Mouse (Mus musculus): Measurements from ENCODE around the gene Chst1. TPM values are rescaled to one million over a fixed set of nuclear protein-coding genes. Genes with fewer than 3 reads are reported as not detected.

Chst1 gene
- polyA plus RNA-seq, 1 experiment from 2014 or later = 1.1 TPM

DNA sequence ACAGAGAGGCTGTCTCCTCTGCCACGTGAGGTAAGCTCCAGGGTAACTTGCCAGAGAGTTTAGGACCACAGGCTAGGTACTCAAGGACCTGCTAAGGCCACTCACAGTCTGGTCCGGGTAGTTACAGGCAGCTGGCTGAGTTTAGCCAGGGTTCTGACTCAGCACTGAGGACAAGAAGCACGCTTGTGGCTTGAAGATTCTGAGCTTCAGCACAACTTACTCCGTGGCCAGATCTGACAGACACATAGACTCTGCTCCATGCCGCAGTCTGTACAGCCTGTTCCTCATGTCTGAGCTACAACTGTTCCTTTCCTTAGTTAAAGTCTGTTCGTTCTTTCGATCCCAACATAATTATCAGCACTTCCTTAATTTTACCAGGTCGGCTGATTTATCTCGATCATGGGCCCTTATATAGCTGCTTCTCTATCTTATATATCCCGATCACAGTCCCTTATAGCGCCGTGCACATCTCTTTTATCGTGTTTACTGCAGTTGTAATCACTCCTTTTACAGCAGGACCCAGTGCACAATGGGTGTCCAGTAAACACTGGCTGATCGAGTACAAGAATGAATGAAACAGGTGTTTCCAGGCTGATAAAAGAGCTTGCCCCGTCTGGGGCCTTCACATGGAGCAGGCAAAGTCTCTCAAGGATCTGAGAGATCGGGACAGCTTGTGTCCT lies 17.7 kb downstream of the Chst1 start:
- H3K9ac ChIP-seq (ENCODE audit: low read depth, low read length) = no peak overlapping the region
- H3K27me3 ChIP-seq (replicated peaks; ENCODE audit: control insufficient read depth, insufficient read depth, low read length) = no peaks in the 10 kb centered on the region
- no peak for DNase-seq (ENCODE audit: low spot score)
- 58% methylated on average over 16 of the region's 16 CpGs for WGBS
- H3K4me1 ChIP-seq (replicated peaks; ENCODE audit: control insufficient read depth, insufficient read depth, low read length) = peaks cover 7% of the 10 kb centered on the region
- H3K4me2 ChIP-seq = peak overlapping the region; percentile 20
- peak overlapping the region; percentile 19; the same call in 1 of the 2 replicates for H3K27ac ChIP-seq (ENCODE audit: low read depth, low read length)
- no peaks in the 10 kb centered on the region for H3K36me3 ChIP-seq (ENCODE audit: control insufficient read depth, insufficient read depth, low read length)
- ATAC-seq (replicated peaks; ENCODE audit: low FRiP score) = peak; percentile 84
- no peak overlapping the region for H3K4me3 ChIP-seq (ENCODE audit: low read depth, low read length)
- H3K9me3 ChIP-seq (ENCODE audit: control insufficient read depth, low read length) = no peaks in the 10 kb centered on the region; the same call in 1 of the 2 replicates

DNA sequence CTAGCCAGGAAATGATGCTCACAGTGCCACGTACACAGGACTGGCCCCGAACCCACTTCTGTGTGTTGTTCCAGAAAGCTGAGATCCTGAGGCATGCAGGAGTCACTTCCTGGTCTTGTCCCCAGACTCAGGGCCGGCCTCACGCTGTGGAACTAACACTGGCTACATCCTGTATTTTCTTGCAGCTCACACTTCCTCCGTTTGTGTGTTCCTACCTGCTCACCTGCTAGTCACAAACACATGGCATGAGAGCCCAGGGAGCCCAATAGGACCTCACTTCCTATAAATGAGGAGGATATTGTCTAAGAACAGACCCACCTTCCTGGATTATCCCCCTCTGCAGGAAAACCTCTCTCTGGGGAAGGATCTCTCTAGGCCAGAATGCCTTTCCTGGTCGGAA lies 18.5 kb downstream of the Chst1 start:
- Histone ChIP-seq H3K27ac (ENCODE audit: low read depth, low read length) (no peak overlapping the region), H3K36me3 (ENCODE audit: control insufficient read depth, insufficient read depth, low read length) (no peaks in the 10 kb centered on the region), H3K9me3 (ENCODE audit: control insufficient read depth, low read length) (no peaks in the 10 kb centered on the region; the same call in 1 of the 2 replicates), H3K9ac (ENCODE audit: low read depth, low read length) (no peak overlapping the region), H3K4me2 (no peak overlapping the region), H3K4me1 (replicated peaks; ENCODE audit: control insufficient read depth, insufficient read depth, low read length) (peaks cover 7% of the 10 kb centered on the region), H3K4me3 (ENCODE audit: low read depth, low read length) (no peak overlapping the region), H3K27me3 (replicated peaks; ENCODE audit: control insufficient read depth, insufficient read depth, low read length) (no peaks in the 10 kb centered on the region)
- no peak for ATAC-seq (replicated peaks; ENCODE audit: low FRiP score)
- no peak for DNase-seq (ENCODE audit: low spot score)
- WGBS = 54% methylated on average over 6 of the region's 6 CpGs

DNA sequence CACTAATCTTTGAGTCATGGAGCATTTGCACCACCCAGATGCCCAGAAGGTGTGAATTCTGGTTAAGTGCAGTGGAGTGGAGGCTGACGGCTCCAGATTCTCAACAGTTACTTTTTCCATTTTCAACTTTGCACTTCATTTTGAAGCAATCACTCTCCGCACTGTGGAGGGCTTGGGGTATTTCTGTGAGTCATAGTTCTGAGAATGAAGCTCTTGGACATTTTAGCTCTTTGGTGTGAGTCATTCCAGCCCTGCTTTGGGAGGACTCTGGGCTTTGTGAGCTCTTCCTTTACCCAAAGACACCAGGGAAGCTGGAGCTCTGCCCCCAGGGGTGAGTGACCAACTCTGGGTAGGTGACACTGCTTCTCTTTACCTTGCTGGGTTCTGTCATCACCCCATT lies 28.1 kb downstream of the Chst1 start:
- Histone ChIP-seq H3K4me3 (ENCODE audit: low read depth, low read length) (no peak overlapping the region), H3K9me3 (ENCODE audit: control insufficient read depth, low read length) (no peaks in the 10 kb centered on the region), H3K36me3 (ENCODE audit: control insufficient read depth, insufficient read depth, low read length) (no peaks in the 10 kb centered on the region), H3K9ac (ENCODE audit: low read depth, low read length) (no peak overlapping the region), H3K4me1 (replicated peaks; ENCODE audit: control insufficient read depth, insufficient read depth, low read length) (no peaks in the 10 kb centered on the region), H3K4me2 (no peak overlapping the region), H3K27me3 (replicated peaks; ENCODE audit: control insufficient read depth, insufficient read depth, low read length) (no peaks in the 10 kb centered on the region), H3K27ac (ENCODE audit: low read depth, low read length) (no peak overlapping the region)
- ATAC-seq (replicated peaks; ENCODE audit: low FRiP score) (no peak), DNase-seq (ENCODE audit: low spot score) (no peak)
- 72% methylated on average over 2 of the region's 2 CpGs for WGBS

DNA sequence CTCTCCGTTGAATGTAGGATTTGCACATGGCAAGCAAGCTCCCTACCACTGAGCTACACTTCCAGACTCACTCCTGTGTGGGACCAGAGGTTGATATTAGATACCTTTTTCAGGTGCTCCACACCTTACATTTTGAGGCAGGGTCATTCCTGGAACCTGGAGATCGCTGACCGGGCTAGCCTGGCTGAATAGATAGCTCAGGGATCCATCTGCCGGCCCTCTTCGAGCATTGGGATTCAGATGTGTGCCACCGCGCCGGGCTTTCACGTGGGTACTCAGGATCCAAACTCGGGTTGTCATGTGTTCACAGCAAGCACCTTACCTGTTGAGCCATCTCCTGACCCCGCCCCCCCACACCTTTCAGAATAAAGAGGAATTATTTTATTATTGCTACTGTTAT lies 31.3 kb downstream of the Chst1 start:
- no peak overlapping the region for H3K27ac ChIP-seq (ENCODE audit: low read depth, low read length)
- H3K27me3 ChIP-seq (replicated peaks; ENCODE audit: control insufficient read depth, insufficient read depth, low read length) = no peaks in the 10 kb centered on the region
- H3K4me3 ChIP-seq (ENCODE audit: low read depth, low read length) = no peak overlapping the region
- no peak for ATAC-seq (replicated peaks; ENCODE audit: low FRiP score)
- no peak for DNase-seq (ENCODE audit: low spot score)
- no peak overlapping the region for H3K4me2 ChIP-seq
- no peak overlapping the region for H3K9ac ChIP-seq (ENCODE audit: low read depth, low read length)
- no peaks in the 10 kb centered on the region for H3K4me1 ChIP-seq (replicated peaks; ENCODE audit: control insufficient read depth, insufficient read depth, low read length)
- WGBS = 81% methylated on average over 11 of the region's 11 CpGs
- no peaks in the 10 kb centered on the region for H3K36me3 ChIP-seq (ENCODE audit: control insufficient read depth, insufficient read depth, low read length)
- no peaks in the 10 kb centered on the region for H3K9me3 ChIP-seq (ENCODE audit: control insufficient read depth, low read length)

DNA sequence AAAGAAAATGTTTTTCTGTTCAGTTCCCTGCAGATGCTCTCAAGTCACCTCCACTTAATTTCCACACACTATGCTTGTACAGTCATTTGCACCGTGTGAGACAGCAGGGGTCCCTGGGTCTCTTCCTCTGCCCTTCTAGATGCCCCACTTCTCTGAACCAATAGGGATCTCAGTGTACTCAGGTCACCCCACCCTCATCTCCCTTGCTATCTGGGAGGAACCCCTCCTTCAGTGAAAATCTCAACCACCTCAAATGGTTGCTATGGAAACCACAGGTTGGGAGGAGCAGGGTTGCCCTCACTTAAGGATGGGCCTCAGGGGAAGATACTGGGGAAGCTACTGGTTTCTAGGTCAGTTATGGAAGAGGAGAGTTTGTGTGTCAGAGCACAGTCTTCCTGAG lies 32.5 kb downstream of the Chst1 start:
- H3K27ac ChIP-seq (ENCODE audit: low read depth, low read length) = no peak overlapping the region
- no peak for DNase-seq (ENCODE audit: low spot score)
- no peaks in the 10 kb centered on the region for H3K36me3 ChIP-seq (ENCODE audit: control insufficient read depth, insufficient read depth, low read length)
- no peak for ATAC-seq (replicated peaks; ENCODE audit: low FRiP score)
- H3K4me1 ChIP-seq (replicated peaks; ENCODE audit: control insufficient read depth, insufficient read depth, low read length) = no peaks in the 10 kb centered on the region
- no peaks in the 10 kb centered on the region for H3K27me3 ChIP-seq (replicated peaks; ENCODE audit: control insufficient read depth, insufficient read depth, low read length)
- no peaks in the 10 kb centered on the region for H3K9me3 ChIP-seq (ENCODE audit: control insufficient read depth, low read length)
- H3K4me2 ChIP-seq = no peak overlapping the region
- H3K4me3 ChIP-seq (ENCODE audit: low read depth, low read length) = no peak overlapping the region
- H3K9ac ChIP-seq (ENCODE audit: low read depth, low read length) = no peak overlapping the region
- 66% methylated on average over 1 of the region's 1 CpGs for WGBS

DNA sequence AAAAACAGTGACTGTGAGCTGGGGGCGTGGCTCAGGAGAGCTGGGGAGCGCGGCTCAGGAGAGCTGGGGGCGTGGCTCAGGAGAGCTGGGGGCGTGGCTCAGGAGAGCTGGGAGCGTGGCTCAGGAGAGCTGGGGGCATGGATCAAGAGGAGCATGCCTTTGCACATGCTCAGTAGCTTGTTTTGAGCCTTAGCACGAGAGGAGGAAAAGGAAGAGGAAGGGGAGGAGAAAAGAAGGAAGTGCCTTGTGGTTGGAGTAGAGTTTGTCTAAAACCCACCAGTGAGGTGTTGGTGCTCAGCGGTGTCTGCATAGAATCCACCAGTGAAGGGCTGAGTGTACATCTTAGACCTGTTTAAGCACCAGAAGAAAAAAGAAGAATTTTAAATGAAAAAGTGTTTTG lies 41.0 kb downstream of the Chst1 start:
- Histone ChIP-seq H3K9me3 (ENCODE audit: control insufficient read depth, low read length) (no peaks in the 10 kb centered on the region), H3K4me2 (peak overlapping the region; percentile 26), H3K4me3 (ENCODE audit: low read depth, low read length) (no peak overlapping the region), H3K4me1 (replicated peaks; ENCODE audit: control insufficient read depth, insufficient read depth, low read length) (no peaks in the 10 kb centered on the region), H3K27me3 (replicated peaks; ENCODE audit: control insufficient read depth, insufficient read depth, low read length) (no peaks in the 10 kb centered on the region), H3K27ac (ENCODE audit: low read depth, low read length) (no peak overlapping the region), H3K9ac (ENCODE audit: low read depth, low read length) (no peak overlapping the region), H3K36me3 (ENCODE audit: control insufficient read depth, insufficient read depth, low read length) (no peaks in the 10 kb centered on the region)
- WGBS = 15% methylated on average over 8 of the region's 8 CpGs
- peak; percentile 66 for ATAC-seq (replicated peaks; ENCODE audit: low FRiP score)
- no peak for DNase-seq (ENCODE audit: low spot score)

DNA sequence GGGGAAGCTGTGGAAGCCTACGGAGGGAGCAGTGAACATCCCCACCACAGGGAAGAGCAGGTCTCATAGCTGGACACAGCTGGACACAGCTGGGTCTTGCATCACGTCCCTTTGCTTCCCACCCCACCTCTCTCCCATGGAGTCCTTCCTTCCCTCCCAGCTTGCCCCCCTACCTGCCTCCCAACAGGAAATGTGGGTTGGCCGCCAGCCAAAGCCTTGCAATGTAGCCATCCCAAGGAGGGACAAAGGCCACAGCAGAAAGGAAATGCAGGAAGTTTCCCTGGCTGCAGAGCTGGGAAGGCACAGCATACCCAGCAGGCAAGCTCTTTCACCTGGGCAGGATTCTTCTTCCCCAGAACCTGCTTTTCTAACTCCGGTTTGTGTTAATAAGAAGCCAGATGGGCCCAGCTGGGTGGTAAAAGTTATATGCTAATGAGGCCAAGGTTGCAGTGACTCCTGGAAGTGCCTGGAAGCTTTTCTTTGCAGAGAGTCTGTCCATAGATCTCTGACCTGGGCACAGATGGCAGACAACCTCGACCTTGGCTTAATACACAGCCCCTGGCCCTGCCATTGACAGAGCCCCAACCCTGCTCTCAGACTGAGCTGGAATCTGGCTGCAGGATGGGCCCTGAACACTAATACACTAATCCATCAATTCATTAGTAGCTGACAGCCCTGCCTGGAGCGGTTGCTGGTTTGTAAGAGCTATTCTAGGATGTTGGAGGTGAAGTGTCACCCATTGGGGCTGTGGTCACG lies 46.0 kb downstream of the Chst1 start:
- ATAC-seq (replicated peaks; ENCODE audit: low FRiP score) = no peak
- H3K27ac ChIP-seq (ENCODE audit: low read depth, low read length) = no peak overlapping the region
- H3K9ac ChIP-seq (ENCODE audit: low read depth, low read length) = no peak overlapping the region
- H3K36me3 ChIP-seq (ENCODE audit: control insufficient read depth, insufficient read depth, low read length) = no peaks in the 10 kb centered on the region
- WGBS = 55% methylated on average over 7 of the region's 7 CpGs
- no peak for DNase-seq (ENCODE audit: low spot score)
- no peaks in the 10 kb centered on the region for H3K9me3 ChIP-seq (ENCODE audit: control insufficient read depth, low read length)
- no peak overlapping the region for H3K4me3 ChIP-seq (ENCODE audit: low read depth, low read length)
- peaks cover 14% of the 10 kb centered on the region; the same call in 1 of the 2 replicates for H3K4me1 ChIP-seq (replicated peaks; ENCODE audit: control insufficient read depth, insufficient read depth, low read length)
- no peaks in the 10 kb centered on the region for H3K27me3 ChIP-seq (replicated peaks; ENCODE audit: control insufficient read depth, insufficient read depth, low read length)
- no peak overlapping the region for H3K4me2 ChIP-seq

DNA sequence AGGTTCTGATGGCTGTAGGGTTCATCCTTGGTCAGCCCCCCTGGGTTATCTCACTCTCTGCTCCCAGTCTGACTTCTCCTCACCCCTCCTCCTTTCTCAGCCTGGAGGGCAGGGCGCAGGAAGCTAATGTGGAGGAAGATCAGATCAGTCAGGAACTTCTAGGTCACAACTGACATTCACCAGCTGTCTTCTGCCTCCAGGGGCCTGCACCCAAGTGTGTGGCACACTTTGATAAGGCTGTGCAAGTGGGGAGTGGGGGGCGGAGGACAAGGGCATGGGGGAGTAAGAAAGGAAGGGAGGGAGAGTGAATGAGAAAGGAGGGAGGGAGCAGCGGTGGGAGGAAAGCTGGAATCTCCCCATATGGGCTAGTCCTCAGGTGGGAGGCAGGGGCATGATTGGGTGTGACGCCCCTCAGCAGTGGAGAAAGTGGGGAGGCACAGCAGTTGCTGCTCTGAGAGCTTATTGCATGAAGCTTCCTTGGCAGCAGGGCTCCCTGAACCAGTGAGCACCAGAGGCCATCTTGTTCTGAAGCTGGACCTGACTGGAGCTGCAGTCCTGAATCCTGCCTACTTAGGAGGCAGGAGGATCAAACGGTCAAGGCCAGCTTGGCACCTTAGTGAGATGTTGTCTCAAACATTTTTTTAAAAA lies 49.8 kb downstream of the Chst1 start:
- 0 out of 2 replicates have a peak overlapping the region, but pooled peaks have one; percentile 11 for H3K27ac ChIP-seq (ENCODE audit: low read depth, low read length)

More for the DNA sequence above, 49.8 kb downstream of the Chst1 start:
- H3K9ac ChIP-seq (ENCODE audit: low read depth, low read length) = no peak overlapping the region
- 19% methylated on average over 5 of the region's 5 CpGs for WGBS
- H3K9me3 ChIP-seq (ENCODE audit: control insufficient read depth, low read length) = no peaks in the 10 kb centered on the region
- no peak overlapping the region for H3K4me3 ChIP-seq (ENCODE audit: low read depth, low read length)
- no peak overlapping the region for H3K4me2 ChIP-seq
- no peaks in the 10 kb centered on the region for H3K36me3 ChIP-seq (ENCODE audit: control insufficient read depth, insufficient read depth, low read length)
- DNase-seq (ENCODE audit: low spot score) = peak; percentile 59
- no peaks in the 10 kb centered on the region for H3K27me3 ChIP-seq (replicated peaks; ENCODE audit: control insufficient read depth, insufficient read depth, low read length)
- ATAC-seq (replicated peaks; ENCODE audit: low FRiP score) = peak; percentile 85
- peaks cover 14% of the 10 kb centered on the region; the same call in 1 of the 2 replicates for H3K4me1 ChIP-seq (replicated peaks; ENCODE audit: control insufficient read depth, insufficient read depth, low read length)
